Mouse (Mus musculus) ES-E14 (cell line): ENCODE data around the gene Kcnd2.

Source experiments
- CHD2 ChIP-seq: IDR thresholded peaks from 2 replicates; pipeline ENCODE4 v1.6.1; 2014; ENCODE audit warnings: mild to moderate bottlenecking, low read depth, low read length, inconsistent platforms
- HCFC1 ChIP-seq: IDR thresholded peaks from 2 replicates; pipeline ENCODE4 v1.6.1; 2012; ENCODE audit warnings: low read length, inconsistent platforms, borderline replicate concordance; ENCODE audit not compliant: insufficient read depth
- MAFK ChIP-seq: IDR thresholded peaks from 2 replicates; pipeline ENCODE4 v1.6.1; 2014; ENCODE audit warnings: mild to moderate bottlenecking, low read depth, low read length, inconsistent platforms; ENCODE audit not compliant: insufficient read depth
- ZC3H11A ChIP-seq: IDR thresholded peaks from 2 replicates; pipeline ENCODE4 v1.6.1; 2012; ENCODE audit warnings: low read depth, mild to moderate bottlenecking, inconsistent platforms, low read length, borderline replicate concordance

DNA sequence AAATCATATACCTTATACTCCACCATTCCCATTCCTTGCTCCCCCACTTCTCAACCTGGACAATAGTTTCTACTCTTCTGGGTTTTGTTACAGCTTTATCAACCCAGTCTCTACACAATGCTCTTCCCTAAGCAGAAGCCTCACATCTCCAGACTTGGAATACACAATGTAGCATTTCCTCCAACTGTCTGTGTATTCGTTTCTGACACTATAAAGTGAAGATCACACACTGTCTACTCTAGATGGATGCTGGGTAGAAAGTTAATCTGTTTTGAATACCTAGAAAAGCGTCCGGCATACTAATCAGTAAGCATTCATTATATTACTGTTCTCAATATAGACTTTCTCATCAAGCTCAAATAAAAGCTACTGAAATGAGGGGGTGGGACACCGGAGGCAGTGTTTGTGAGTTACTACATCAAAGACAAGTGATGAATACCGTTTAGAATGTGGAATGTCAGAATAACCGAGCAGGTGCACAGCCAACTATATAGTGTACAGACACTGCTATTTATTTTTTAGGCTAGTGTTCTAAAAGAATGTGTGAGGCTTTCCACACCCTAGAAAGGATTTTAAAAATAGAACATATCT is 62.1 kb downstream of the Kcnd2 start:
- TF ChIP-seq MAFK (no peak), HCFC1 (no peak), CHD2 (no peak), ZC3H11A (no peak)
